Mouse (Mus musculus) small intestine, adult 2 months (tissue): ENCODE data around the gene Col4a3bp.

Source experiments
- CTCF ChIP-seq: fragments of 200-500 bp; IDR thresholded peaks from 2 replicates; pipeline ENCODE4 v1.5.1; 2012; ENCODE audit warnings: low read depth, mild to moderate bottlenecking, control low read depth, inconsistent platforms, low read length, moderate library complexity, mixed read lengths; ENCODE audit not compliant: insufficient replicate concordance, insufficient read length; ENCODE audit errors: extremely low read depth
- POLR2A ChIP-seq: fragments of 200-500 bp; IDR thresholded peaks from 2 replicates; pipeline ENCODE4 v1.6.1; 2012; ENCODE audit warnings: low read depth, mild to moderate bottlenecking, control low read depth, inconsistent platforms, low read length, moderate library complexity

GRCm38 (mm10) chr13:96677071-96677470 lies 134.7 kb downstream of the Col4a3bp start:
- no peak for TF ChIP-seq CTCF
- no peak for TF ChIP-seq POLR2A
